Mouse (Mus musculus) midbrain, embryonic 15.5 days (tissue): Measurements from ENCODE around the gene Akap12. TPM values are rescaled to one million over a fixed set of nuclear protein-coding genes. Genes with fewer than 3 reads are reported as not detected.

Experiments used
- ATAC-seq: fragments of 200-750 bp; cut with Nextera tagmentation; replicated peaks from 2 replicates; pipeline ENCODE4 v1.8.0; 2017; ENCODE audit warnings: moderate TSS enrichment
- H3K27ac ChIP-seq: fragments of 300-500 bp; sonication (generic); 2 replicates; pipeline ENCODE4 v1.5.1; 2015; ENCODE audit warnings: mild to moderate bottlenecking, inconsistent platforms
- H3K27me3 ChIP-seq: fragments of 300-500 bp; sonication (generic); replicated peaks from 2 replicates; pipeline ENCODE4 v1.6.1; 2015; ENCODE audit warnings: inconsistent platforms
- H3K36me3 ChIP-seq: fragments of 300-500 bp; sonication (generic); replicated peaks from 2 replicates; pipeline ENCODE4 v1.6.1; 2015; ENCODE audit warnings: inconsistent platforms
- H3K4me1 ChIP-seq: fragments of 300-500 bp; sonication (generic); 2 replicates; pipeline ENCODE4 v1.6.1; 2015; ENCODE audit warnings: inconsistent platforms
- H3K4me2 ChIP-seq: fragments of 300-500 bp; sonication (generic); 2 replicates; pipeline ENCODE4 v1.6.1; 2015; ENCODE audit warnings: inconsistent platforms, mild to moderate bottlenecking, moderate library complexity
- H3K4me3 ChIP-seq: fragments of 300-500 bp; sonication (generic); 2 replicates; pipeline ENCODE4 v1.5.1; 2015; ENCODE audit warnings: mild to moderate bottlenecking, inconsistent platforms
- H3K9ac ChIP-seq: fragments of 300-500 bp; sonication (generic); 2 replicates; pipeline ENCODE4 v1.6.1; 2015; ENCODE audit warnings: mild to moderate bottlenecking, inconsistent platforms
- H3K9me3 ChIP-seq: fragments of 300-500 bp; sonication (generic); 2 replicates; pipeline ENCODE4 v1.6.1; 2016; ENCODE audit warnings: inconsistent platforms
- WGBS: fragments of 180-500 bp; shearing (Covaris S2); methylation state at CpG from one replicate; pipeline ENCODE4 v1.1.7; 2015; ENCODE audit warnings: mixed read lengths; 5-methylcytosine and 5-hydroxymethylcytosine counted together
- polyA plus RNA-seq: library from polyadenylated mRNA; unstranded; fragments of >200 nt; fragmentation: Nextera tagmentation; extraction: Ambion mirVana; gene quantifications from 2 replicates; pipeline ENCODE4 v1.2.1, GENCODE M21; 2015

Akap12 gene
- polyA plus RNA-seq, 1 experiment from 2014 or later, result 40.8 TPM

DNA sequence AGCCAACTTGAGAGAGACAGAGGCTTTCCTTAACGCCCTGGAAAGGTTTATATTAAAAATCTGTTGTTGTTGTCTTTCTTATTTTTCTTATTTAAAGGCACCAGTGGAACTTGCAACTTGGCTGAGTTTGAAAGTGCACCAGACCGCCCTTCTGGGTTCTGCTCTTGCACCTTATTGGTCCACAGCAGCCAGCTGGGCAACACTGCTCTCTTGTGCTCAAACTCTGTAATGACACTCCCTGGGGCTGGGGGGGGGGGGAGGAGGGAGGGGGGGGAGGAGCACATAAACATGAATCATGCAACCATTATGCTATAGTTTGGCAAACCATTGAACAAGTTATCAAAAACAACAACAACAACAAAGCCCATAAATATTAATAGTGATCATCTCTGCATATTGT is 75.2 kb downstream of the Akap12 start:
- Histone ChIP-seq H3K27me3 (no peaks in the 10 kb centered on the region), H3K27ac (no peak overlapping the region), H3K4me2 (no peak overlapping the region), H3K4me1 (no peaks in the 10 kb centered on the region), H3K9ac (no peak overlapping the region), H3K36me3 (no peaks in the 10 kb centered on the region), H3K9me3 (no peaks in the 10 kb centered on the region), H3K4me3 (no peak overlapping the region)
- 25% methylated on average over 2 of the region's 2 CpGs for WGBS
- no peak for ATAC-seq

DNA sequence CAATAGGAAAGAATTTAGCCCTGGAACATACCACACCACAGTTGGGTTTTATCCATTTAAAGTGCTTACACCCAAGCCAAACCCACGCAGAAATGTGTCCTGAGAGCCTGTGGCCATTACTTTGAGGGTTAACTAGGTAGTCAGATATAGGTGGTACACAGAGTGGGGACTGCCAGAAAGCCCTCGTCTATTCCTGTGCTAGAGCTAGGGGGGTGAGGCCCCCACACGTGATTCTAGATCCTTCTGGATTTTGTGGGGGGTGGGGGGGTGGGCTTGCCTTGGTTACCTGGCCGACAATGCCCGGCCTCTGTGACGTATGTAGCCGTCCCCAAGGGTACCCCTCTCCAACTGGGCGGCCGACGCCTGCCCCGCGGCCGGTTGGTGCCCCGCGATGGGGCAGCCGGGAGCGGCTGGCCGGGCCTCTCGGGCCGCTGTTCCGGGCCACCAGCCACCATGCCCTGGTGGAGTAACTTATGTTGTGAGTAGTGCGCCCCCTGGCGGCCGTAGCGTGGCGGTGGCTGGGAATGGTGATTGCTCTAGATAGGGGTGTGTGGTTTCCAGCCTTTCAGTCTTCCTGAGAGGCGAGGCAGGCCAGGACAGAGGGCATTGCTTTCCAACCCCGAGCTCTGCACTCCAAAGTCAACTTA is 80.4 kb downstream of the Akap12 start:
- no peak overlapping the region for H3K9ac ChIP-seq
- peaks cover 5% of the 10 kb centered on the region for H3K4me1 ChIP-seq
- no peaks in the 10 kb centered on the region for H3K9me3 ChIP-seq

GRCm38 (mm10) chr10:4347136-4347492 is 80.9 kb downstream of the Akap12 start:
- Histone ChIP-seq H3K4me3 (no peak overlapping the region), H3K27me3 (no peaks in the 10 kb centered on the region), H3K27ac (no peak overlapping the region), H3K9ac (no peak overlapping the region), H3K4me2 (peak overlapping the region; percentile 53), H3K4me1 (peaks cover 5% of the 10 kb centered on the region), H3K36me3 (no peaks in the 10 kb centered on the region), H3K9me3 (no peaks in the 10 kb centered on the region)
- ATAC-seq, result peak; percentile 70
- WGBS, result 72% methylated on average over 4 of the region's 4 CpGs

More for the DNA sequence above, 80.4 kb downstream of the Akap12 start:
- Histone ChIP-seq H3K36me3 (no peaks in the 10 kb centered on the region), H3K27me3 (no peaks in the 10 kb centered on the region), H3K27ac (no peak overlapping the region), H3K4me2 (peak overlapping the region; percentile 53), H3K4me3 (peak overlapping the region; percentile 27)
- ATAC-seq, result peak; percentile 84
- WGBS, result 4% methylated on average over 28 of the region's 28 CpGs

- Histone ChIP-seq H3K9ac (no peak overlapping the region), H3K4me1 (peaks cover 5% of the 10 kb centered on the region), H3K36me3 (no peaks in the 10 kb centered on the region), H3K4me2 (no peak overlapping the region), H3K27me3 (no peaks in the 10 kb centered on the region), H3K9me3 (no peaks in the 10 kb centered on the region), H3K27ac (no peak overlapping the region), H3K4me3 (no peak overlapping the region)
- ATAC-seq, result peak; percentile 15; the same call in 1 of the 2 replicates
- 96% methylated on average over 14 of the region's 14 CpGs for WGBS
Measured at GRCm38 (mm10) chr10:4347591-4347990, 81.4 kb downstream of the Akap12 start.

DNA sequence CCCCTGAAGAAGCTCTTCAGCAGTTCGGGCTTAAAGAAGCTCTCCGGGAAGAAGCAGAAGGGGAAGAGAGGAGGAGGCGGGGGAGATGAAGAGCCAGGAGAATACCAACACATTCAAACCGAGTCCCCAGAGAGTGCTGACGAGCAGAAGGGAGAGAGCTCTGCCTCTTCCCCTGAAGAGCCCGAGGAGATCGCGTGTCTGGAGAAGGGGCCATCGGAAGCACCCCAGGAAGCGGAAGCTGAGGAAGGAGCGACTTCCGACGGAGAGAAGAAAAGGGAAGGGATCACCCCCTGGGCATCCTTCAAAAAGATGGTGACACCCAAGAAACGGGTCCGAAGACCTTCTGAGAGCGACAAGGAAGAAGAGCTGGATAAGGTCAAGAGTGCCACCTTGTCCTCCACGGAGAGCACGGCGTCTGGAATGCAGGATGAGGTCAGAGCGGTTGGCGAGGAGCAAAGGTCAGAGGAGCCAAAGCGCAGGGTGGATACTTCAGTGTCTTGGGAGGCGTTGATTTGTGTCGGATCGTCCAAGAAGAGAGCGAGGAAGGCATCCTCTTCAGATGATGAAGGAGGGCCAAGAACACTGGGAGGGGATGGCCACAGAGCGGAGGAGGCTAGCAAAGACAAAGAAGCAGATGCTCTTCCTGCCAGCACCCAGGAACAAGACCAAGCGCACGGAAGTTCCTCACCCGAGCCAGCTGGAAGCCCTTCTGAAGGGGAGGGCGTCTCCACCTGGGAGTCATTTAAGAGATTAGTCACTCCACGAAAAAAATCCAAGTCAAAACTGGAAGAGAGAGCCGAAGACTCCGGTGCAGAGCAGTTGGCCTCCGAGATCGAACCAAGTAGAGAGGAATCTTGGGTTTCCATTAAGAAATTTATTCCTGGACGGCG is 88.4 kb downstream of the Akap12 start:
- 0 out of 2 replicates have a peak, but pooled peaks cover 9% of the 10 kb centered on the region for H3K36me3 ChIP-seq

GRCm38 (mm10) chr10:4355882-4356451 is 89.8 kb downstream of the Akap12 start:
- 90% methylated on average over 19 of the region's 19 CpGs for WGBS
- H3K27me3 ChIP-seq, result no peaks in the 10 kb centered on the region
- H3K27ac ChIP-seq, result no peak overlapping the region
- no peak overlapping the region for H3K4me3 ChIP-seq
- H3K4me1 ChIP-seq, result no peaks in the 10 kb centered on the region
- no peak overlapping the region for H3K9ac ChIP-seq
- H3K36me3 ChIP-seq, result 0 out of 2 replicates have a peak, but pooled peaks cover 9% of the 10 kb centered on the region
- no peaks in the 10 kb centered on the region for H3K9me3 ChIP-seq
- no peak for ATAC-seq
- H3K4me2 ChIP-seq, result no peak overlapping the region

More for the DNA sequence above, 88.4 kb downstream of the Akap12 start:
- H3K27me3 ChIP-seq, result no peaks in the 10 kb centered on the region
- no peaks in the 10 kb centered on the region for H3K4me1 ChIP-seq
- no peak overlapping the region for H3K4me2 ChIP-seq
- no peaks in the 10 kb centered on the region for H3K9me3 ChIP-seq
- 92% methylated on average over 38 of the region's 38 CpGs for WGBS
- no peak overlapping the region for H3K4me3 ChIP-seq
- no peak for ATAC-seq
- H3K27ac ChIP-seq, result no peak overlapping the region
- no peak overlapping the region for H3K9ac ChIP-seq

DNA sequence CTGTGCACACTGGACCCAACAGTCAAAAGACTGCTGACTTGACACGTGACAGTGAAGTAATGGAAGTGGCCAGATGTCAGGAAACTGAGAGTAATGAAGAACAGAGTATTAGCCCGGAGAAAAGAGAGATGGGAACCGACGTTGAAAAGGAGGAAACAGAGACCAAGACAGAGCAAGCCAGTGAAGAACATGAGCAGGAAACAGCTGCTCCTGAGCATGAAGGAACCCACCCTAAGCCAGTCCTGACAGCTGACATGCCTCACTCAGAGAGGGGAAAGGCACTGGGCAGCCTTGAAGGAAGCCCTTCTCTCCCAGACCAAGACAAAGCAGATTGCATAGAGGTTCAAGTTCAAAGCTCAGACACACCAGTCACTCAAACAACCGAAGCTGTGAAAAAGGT is 90.5 kb downstream of the Akap12 start:
- 0 out of 2 replicates have a peak, but pooled peaks cover 9% of the 10 kb centered on the region for H3K36me3 ChIP-seq
- no peaks in the 10 kb centered on the region for H3K27me3 ChIP-seq
- H3K4me2 ChIP-seq, result no peak overlapping the region
- H3K27ac ChIP-seq, result no peak overlapping the region
- no peaks in the 10 kb centered on the region for H3K9me3 ChIP-seq
- no peak overlapping the region for H3K9ac ChIP-seq
- WGBS, result 87% methylated on average over 5 of the region's 5 CpGs
- ATAC-seq, result no peak
- no peaks in the 10 kb centered on the region for H3K4me1 ChIP-seq
- no peak overlapping the region for H3K4me3 ChIP-seq

DNA sequence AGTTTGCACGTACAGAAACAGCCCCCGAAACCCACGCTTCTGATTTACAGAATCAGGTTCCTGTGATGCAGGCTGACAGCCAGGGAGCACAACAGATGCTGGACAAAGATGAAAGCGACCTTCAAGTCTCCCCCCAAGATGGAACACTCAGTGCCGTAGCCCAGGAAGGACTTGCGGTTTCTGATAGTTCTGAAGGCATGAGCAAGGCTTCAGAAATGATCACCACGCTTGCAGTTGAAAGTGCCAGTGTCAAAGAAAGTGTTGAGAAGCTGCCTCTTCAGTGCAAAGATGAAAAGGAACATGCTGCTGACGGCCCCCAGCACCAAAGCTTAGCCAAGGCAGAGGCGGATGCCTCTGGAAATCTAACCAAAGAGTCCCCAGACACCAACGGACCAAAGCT is 91.3 kb downstream of the Akap12 start:
- H3K4me2 ChIP-seq, result no peak overlapping the region
- H3K36me3 ChIP-seq, result 0 out of 2 replicates have a peak, but pooled peaks cover 9% of the 10 kb centered on the region
- WGBS, result 82% methylated on average over 10 of the region's 10 CpGs
- no peak overlapping the region for H3K9ac ChIP-seq
- no peak for ATAC-seq
- H3K9me3 ChIP-seq, result no peaks in the 10 kb centered on the region
- no peaks in the 10 kb centered on the region for H3K27me3 ChIP-seq
- H3K4me1 ChIP-seq, result no peaks in the 10 kb centered on the region
- H3K4me3 ChIP-seq, result no peak overlapping the region
- H3K27ac ChIP-seq, result no peak overlapping the region

DNA sequence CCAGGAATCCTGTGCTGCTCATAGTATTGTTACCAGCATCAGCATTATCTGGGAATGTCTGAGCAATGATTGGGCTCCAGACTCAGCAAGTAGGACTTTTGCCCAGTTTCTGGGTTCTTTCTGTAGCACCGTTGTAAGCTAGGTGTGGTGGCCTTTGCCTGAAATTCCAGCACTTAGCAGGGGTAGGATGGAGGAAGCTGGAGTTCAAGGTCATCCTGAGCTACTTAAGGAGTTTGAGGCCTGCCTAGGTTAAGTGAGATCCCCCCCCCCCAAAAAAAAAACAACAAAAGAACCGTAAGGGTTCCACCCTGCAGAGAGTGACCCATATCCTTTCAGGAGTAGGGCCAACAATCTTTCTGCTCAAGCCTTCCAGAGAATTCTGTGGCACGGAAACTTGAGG is 98.4 kb downstream of the Akap12 start:
- Histone ChIP-seq H3K36me3 (peaks cover 20% of the 10 kb centered on the region), H3K27ac (no peak overlapping the region), H3K9ac (no peak overlapping the region), H3K9me3 (no peaks in the 10 kb centered on the region), H3K4me1 (no peaks in the 10 kb centered on the region), H3K27me3 (no peaks in the 10 kb centered on the region), H3K4me3 (no peak overlapping the region), H3K4me2 (no peak overlapping the region)
- ATAC-seq, result no peak
- 89% methylated on average over 3 of the region's 3 CpGs for WGBS

DNA sequence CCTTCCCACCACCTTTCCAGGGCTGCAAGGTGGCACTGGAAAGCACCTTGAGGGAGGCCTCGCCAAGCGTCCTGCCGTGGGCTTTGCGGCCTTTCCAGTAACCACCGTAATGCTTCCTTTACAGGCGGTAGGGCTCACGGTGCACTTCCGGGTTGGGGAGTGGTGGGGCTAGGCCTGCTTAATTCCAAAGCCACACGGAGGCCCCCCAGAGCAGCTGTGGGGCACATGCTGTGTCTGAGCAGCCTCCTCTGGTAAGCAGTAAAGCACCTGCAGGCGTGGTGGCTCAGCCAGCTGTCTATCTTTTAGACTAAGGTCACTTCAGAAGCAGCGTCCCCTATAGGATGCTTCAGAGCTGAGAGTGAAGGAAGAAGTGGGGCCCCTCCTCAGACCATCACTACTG is 103.9 kb downstream of the Akap12 start:
- H3K4me2 ChIP-seq, result no peak overlapping the region
- H3K27me3 ChIP-seq, result no peaks in the 10 kb centered on the region
- no peak overlapping the region for H3K27ac ChIP-seq
- H3K9ac ChIP-seq, result no peak overlapping the region
- ATAC-seq, result no peak
- H3K36me3 ChIP-seq, result peaks cover 20% of the 10 kb centered on the region
- WGBS, result 90% methylated on average over 11 of the region's 11 CpGs
- no peaks in the 10 kb centered on the region for H3K4me1 ChIP-seq
- no peak overlapping the region for H3K4me3 ChIP-seq
- H3K9me3 ChIP-seq, result no peaks in the 10 kb centered on the region

GRCm38 (mm10) chr10:4372011-4372410 is 105.8 kb downstream of the Akap12 start:
- no peaks in the 10 kb centered on the region for H3K27me3 ChIP-seq
- no peak overlapping the region for H3K9ac ChIP-seq
- H3K9me3 ChIP-seq, result no peaks in the 10 kb centered on the region
- no peak overlapping the region for H3K4me2 ChIP-seq
- H3K27ac ChIP-seq, result no peak overlapping the region
- H3K36me3 ChIP-seq, result peaks cover 15% of the 10 kb centered on the region
- H3K4me1 ChIP-seq, result no peaks in the 10 kb centered on the region
- WGBS, result 55% methylated on average over 5 of the region's 5 CpGs
- H3K4me3 ChIP-seq, result no peak overlapping the region
- ATAC-seq, result peak; percentile 65

DNA sequence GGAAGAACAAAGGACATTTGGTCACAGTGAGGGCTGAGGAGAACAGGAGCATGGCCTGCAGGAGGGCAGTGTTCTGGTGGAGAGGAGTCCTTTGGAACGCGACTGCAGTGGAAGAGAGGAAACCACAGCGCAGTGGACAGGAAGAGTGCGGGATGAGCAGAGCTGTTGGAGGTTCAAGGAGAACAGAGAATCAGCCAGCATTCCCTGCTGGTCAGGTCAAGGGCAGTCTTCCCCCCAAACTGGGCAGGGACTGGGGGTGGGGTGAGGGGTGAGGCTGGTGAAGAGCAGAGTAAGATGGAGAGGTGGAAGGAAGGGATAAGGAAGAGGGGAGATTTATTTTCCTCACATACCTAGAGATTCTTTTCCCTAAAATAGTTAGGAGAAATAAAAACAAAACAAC is 107.4 kb downstream of the Akap12 start:
- Histone ChIP-seq H3K27me3 (no peaks in the 10 kb centered on the region), H3K36me3 (peaks cover 5% of the 10 kb centered on the region), H3K4me3 (no peak overlapping the region), H3K4me2 (no peak overlapping the region), H3K27ac (no peak overlapping the region), H3K9me3 (no peaks in the 10 kb centered on the region), H3K4me1 (no peaks in the 10 kb centered on the region), H3K9ac (no peak overlapping the region)
- ATAC-seq, result no peak
- WGBS, result 86% methylated on average over 4 of the region's 4 CpGs
